Mouse (Mus musculus): ENCODE measurements around the gene Chek2. TPM values are rescaled to one million over a fixed set of nuclear protein-coding genes. Genes with fewer than 3 reads are reported as not detected.
"Not testable (repeated sequence)": the region's sequence is repeated elsewhere in the genome, so short reads cannot be mapped to it uniquely, and the experiment has no call there.

Chek2 gene
- polyA plus RNA-seq, 1 experiment from 2014 or later, result 5.7 TPM

DNA sequence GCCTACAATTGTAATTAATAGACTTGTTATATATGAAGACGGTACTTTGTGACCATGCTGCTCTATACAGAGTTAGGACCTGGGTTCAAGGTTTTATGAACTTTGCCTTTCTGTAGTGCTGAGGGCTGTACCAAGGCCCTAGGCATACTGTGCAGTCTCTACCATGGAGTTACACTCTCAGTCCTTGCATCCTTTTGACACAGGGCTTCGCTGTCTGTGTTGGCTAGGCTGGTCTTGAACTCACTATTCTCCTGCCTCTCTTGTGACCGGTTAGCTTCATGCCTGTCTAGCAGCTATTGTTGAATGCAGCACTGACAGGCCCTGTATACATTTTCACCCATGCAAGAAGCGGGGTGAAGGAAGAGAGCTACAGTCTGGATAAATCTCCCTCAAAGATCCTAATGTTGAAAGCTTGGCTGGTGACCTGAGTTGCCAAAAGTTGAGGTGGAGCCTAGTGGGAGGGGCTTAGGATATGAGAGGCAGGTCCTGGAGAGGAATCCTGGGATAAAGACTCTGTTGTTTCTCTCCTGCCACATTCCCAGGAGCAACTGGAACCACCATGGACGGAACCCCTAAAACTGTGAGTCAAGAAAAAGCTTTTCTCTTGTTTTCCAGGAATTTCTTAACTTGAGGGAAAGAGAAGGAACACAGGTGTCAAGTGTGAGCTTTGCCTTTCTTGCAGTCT is 8.6 kb upstream of the Chek2 start:
- H3K27me3 ChIP-seq (replicated peaks; ENCODE audit: insufficient read depth, low read length), result no peaks in the 10 kb centered on the region
- no peak for ATAC-seq
- H3K4me3 ChIP-seq (ENCODE audit: low read depth, low read length), result no peak overlapping the region
- H3K9ac ChIP-seq (replicated peaks; ENCODE audit: low read depth), result no peak overlapping the region
- no peaks in the 10 kb centered on the region for H3K4me1 ChIP-seq (ENCODE audit: insufficient read depth, low read depth, low read length)
- no peak for TF ChIP-seq EP300 (IDR thresholded peaks at IDR 0.05)
- no peaks in the 10 kb centered on the region for H3K36me3 ChIP-seq (ENCODE audit: insufficient read depth, low read length)
- no peak overlapping the region for H3K4me2 ChIP-seq (replicated peaks; ENCODE audit: low read depth, low read length)
- H3K27ac ChIP-seq (ENCODE audit: low read length), result no peak overlapping the region
- WGBS, result 87% methylated on average over 5 of the region's 5 CpGs
- DNase-seq (ENCODE audit: low spot score), result no peak
- H3K9me3 ChIP-seq (ENCODE audit: low read length), result no peaks in the 10 kb centered on the region

- no peak overlapping the region for H3K9ac ChIP-seq (replicated peaks; ENCODE audit: low read depth)
- H3K36me3 ChIP-seq (ENCODE audit: insufficient read depth, low read length), result no peaks in the 10 kb centered on the region
- H3K4me3 ChIP-seq (ENCODE audit: low read depth, low read length), result no peak overlapping the region
- no peaks in the 10 kb centered on the region for H3K4me1 ChIP-seq (ENCODE audit: insufficient read depth, low read depth, low read length)
- peak; percentile 78 for DNase-seq (ENCODE audit: low spot score)
- H3K27ac ChIP-seq (ENCODE audit: low read length), result no peak overlapping the region
- peak; percentile 83 for TF ChIP-seq CTCF (IDR thresholded peaks at IDR 0.05)
- TF ChIP-seq EP300 (IDR thresholded peaks at IDR 0.05), result peak; percentile 79
- 15% methylated on average over 3 of the region's 3 CpGs for WGBS
- peak; percentile 8; the same call in 1 of the 2 replicates for ATAC-seq
- H3K9me3 ChIP-seq (ENCODE audit: low read length), result no peaks in the 10 kb centered on the region
- H3K4me2 ChIP-seq (replicated peaks; ENCODE audit: low read depth, low read length), result no peak overlapping the region
- no peaks in the 10 kb centered on the region for H3K27me3 ChIP-seq (replicated peaks; ENCODE audit: insufficient read depth, low read length)
Observed at GRCm38 (mm10) chr5:110835959-110836358, 3.8 kb upstream of the Chek2 start.

GRCm38 (mm10) chr5:110838016-110838415 is 1.8 kb upstream of the Chek2 start:
- not testable (repeated sequence) for H3K4me3 ChIP-seq (ENCODE audit: low read depth, low read length); H3K4me2 ChIP-seq (replicated peaks; ENCODE audit: low read depth, low read length); H3K27me3 ChIP-seq (replicated peaks; ENCODE audit: insufficient read depth, low read length); DNase-seq (ENCODE audit: low spot score); ATAC-seq; H3K36me3 ChIP-seq (ENCODE audit: insufficient read depth, low read length); H3K9me3 ChIP-seq (ENCODE audit: low read length); H3K9ac ChIP-seq (replicated peaks; ENCODE audit: low read depth); H3K27ac ChIP-seq (ENCODE audit: low read length); H3K4me1 ChIP-seq (ENCODE audit: insufficient read depth, low read depth, low read length)
- 86% methylated on average over 5 of the region's 5 CpGs for WGBS

- ATAC-seq (peak; percentile 56), DNase-seq (ENCODE audit: low spot score) (peak; percentile 57)
- Histone ChIP-seq H3K4me2 (replicated peaks; ENCODE audit: low read depth, low read length) (peak overlapping the region; percentile 93), H3K9ac (replicated peaks; ENCODE audit: low read depth) (peak overlapping the region; percentile 65), H3K9me3 (ENCODE audit: low read length) (no peaks in the 10 kb centered on the region), H3K27ac (ENCODE audit: low read length) (peak overlapping the region; percentile 86), H3K4me3 (ENCODE audit: low read depth, low read length) (peak overlapping the region; percentile 69), H3K27me3 (replicated peaks; ENCODE audit: insufficient read depth, low read length) (no peaks in the 10 kb centered on the region), H3K36me3 (ENCODE audit: insufficient read depth, low read length) (no peaks in the 10 kb centered on the region), H3K4me1 (ENCODE audit: insufficient read depth, low read depth, low read length) (no peaks in the 10 kb centered on the region)
- no peak for TF ChIP-seq CTCF (IDR thresholded peaks at IDR 0.05)
- TF ChIP-seq EP300 (IDR thresholded peaks at IDR 0.05), result no peak
- WGBS, result 3% methylated on average over 28 of the region's 28 CpGs
Observed at GRCm38 (mm10) chr5:110839038-110839677, 621 bp upstream of the Chek2 start.

- no peak for TF ChIP-seq EP300 (IDR thresholded peaks at IDR 0.05)
- TF ChIP-seq CTCF (IDR thresholded peaks at IDR 0.05), result peak; percentile 63
- Histone ChIP-seq H3K4me2 (replicated peaks; ENCODE audit: low read depth, low read length) (peak overlapping the region; percentile 93), H3K27me3 (replicated peaks; ENCODE audit: insufficient read depth, low read length) (no peaks in the 10 kb centered on the region), H3K36me3 (ENCODE audit: insufficient read depth, low read length) (no peaks in the 10 kb centered on the region), H3K9ac (replicated peaks; ENCODE audit: low read depth) (peak overlapping the region; percentile 23; the same call in 1 of the 2 replicates), H3K27ac (ENCODE audit: low read length) (0 out of 2 replicates have a peak overlapping the region, but pooled peaks have one; percentile 32), H3K4me3 (ENCODE audit: low read depth, low read length) (peak overlapping the region; percentile 69), H3K4me1 (ENCODE audit: insufficient read depth, low read depth, low read length) (no peaks in the 10 kb centered on the region), H3K9me3 (ENCODE audit: low read length) (no peaks in the 10 kb centered on the region)
- ATAC-seq (no peak), DNase-seq (ENCODE audit: low spot score) (peak; percentile 61)
- WGBS, result 3% methylated on average over 4 of the region's 4 CpGs
Observed at GRCm38 (mm10) chr5:110840465-110840864, 686 bp downstream of the Chek2 start.

DNA sequence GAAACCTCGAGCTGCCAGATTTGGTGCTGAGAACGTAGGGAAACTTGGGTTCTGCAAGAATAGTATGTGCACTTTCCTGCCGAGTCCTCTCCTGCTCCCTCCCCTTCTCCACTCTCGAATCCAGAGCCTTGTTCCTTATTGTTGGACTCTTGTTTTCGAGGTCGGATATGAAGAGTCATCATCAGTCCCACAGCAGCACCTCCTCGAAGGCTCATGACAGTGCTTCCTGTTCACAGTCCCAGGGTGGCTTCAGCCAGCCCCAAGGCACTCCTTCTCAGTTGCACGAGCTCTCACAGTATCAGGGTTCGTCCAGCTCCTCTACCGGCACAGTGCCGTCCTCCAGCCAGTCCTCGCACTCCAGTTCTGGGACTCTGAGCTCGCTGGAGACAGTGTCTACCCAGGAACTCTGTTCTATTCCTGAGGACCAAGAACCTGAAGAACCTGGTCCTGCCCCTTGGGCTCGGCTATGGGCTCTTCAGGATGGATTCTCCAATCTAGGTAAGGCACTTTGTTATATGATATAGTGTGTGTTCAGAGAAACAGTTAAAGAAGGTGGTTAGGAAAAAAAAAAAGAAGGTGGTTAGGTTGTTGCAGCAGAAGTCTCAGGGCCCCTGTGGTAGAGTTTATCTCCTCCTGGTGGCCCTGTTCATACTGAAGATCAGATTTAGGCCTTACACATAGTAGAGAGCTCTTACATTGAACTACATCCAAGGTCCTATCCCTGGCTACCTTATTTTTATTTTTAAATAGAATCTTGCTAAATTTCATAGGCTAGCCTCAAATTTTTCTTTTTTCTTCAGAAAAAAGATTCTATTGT is 1.5 kb downstream of the Chek2 start:
- H3K36me3 ChIP-seq (ENCODE audit: insufficient read depth, low read length), result no peaks in the 10 kb centered on the region
- TF ChIP-seq EP300 (IDR thresholded peaks at IDR 0.05), result no peak
- TF ChIP-seq CTCF (IDR thresholded peaks at IDR 0.05), result no peak
- no peaks in the 10 kb centered on the region for H3K27me3 ChIP-seq (replicated peaks; ENCODE audit: insufficient read depth, low read length)
- WGBS, result 90% methylated on average over 14 of the region's 14 CpGs
- H3K4me1 ChIP-seq (ENCODE audit: insufficient read depth, low read depth, low read length), result no peaks in the 10 kb centered on the region
- no peak overlapping the region for H3K9ac ChIP-seq (replicated peaks; ENCODE audit: low read depth)
- no peak overlapping the region for H3K27ac ChIP-seq (ENCODE audit: low read length)
- no peak overlapping the region for H3K4me2 ChIP-seq (replicated peaks; ENCODE audit: low read depth, low read length)
- no peak for ATAC-seq
- no peak overlapping the region for H3K4me3 ChIP-seq (ENCODE audit: low read depth, low read length)
- H3K9me3 ChIP-seq (ENCODE audit: low read length), result no peaks in the 10 kb centered on the region
- no peak for DNase-seq (ENCODE audit: low spot score)
